Mouse (Mus musculus) adipocyte (in vitro differentiated cells): ENCODE results near the gene Xylt2.
"Not testable (repeated sequence)": the region's sequence is repeated elsewhere in the genome, so short reads cannot be mapped to it uniquely, and the experiment has no call there.

Experiments used
- DNase-seq: peaks from one replicate; pipeline ENCODE4 v3.0.0-alpha.2; 2016; ENCODE audit warnings: low spot score

Gene Xylt2

GRCm38 (mm10) chr11:94676308-94676707 lies 1.0 kb downstream of the Xylt2 start:
- no peak for DNase-seq

- DNase-seq = no peak
Observed at GRCm38 (mm10) chr11:94675446-94675845, 1.9 kb downstream of the Xylt2 start.

DNA sequence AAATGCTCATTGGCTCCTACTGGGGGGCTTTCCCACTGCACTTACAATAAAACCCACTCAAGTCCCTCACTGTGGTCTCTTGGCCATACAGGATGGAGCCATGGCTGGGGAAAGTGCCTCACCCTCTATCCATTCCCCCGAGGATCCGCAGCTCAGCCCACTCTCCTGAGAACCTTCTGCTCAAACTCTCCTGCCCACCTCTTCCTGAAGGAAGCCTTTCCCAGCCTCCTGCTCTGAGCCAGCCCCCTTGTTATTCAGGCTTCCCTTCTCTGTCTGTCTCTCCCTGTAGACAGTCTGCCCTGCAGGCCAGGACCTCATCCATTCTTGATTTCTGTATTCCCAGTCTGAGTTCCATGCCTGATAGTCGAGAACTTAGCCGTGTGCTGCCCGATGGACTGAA lies 2.3 kb downstream of the Xylt2 start:
- no peak for DNase-seq

DNA sequence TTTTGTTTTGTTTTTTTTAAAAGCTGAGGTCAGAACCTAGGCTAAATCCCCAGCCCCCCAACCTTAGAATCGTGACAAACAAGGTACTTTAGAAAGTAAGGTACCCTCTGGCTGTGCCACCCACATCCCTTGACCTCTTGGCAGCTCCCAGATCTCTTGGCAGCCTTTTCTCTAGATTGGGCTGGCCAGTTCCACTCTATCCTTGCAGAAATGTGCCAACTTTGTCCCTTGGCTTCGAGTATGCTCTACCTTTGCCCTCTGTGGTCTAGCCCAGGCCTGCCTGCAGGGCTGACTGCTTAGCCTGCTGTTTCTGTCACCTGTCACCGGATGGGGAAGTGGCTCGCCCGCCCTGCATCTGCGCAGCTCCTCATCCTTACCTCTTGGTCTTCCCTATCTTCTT lies 12.0 kb downstream of the Xylt2 start:
- DNase-seq = peak; percentile 55

GRCm38 (mm10) chr11:94661344-94661743 lies 16.0 kb downstream of the Xylt2 start:
- no peak for DNase-seq

- DNase-seq = peak; percentile 88
Observed at GRCm38 (mm10) chr11:94653663-94654436, 23.5 kb downstream of the Xylt2 start, which contains the start of the genes Mrpl27 and Eme1. Gene Mrpl27 (plus strand): TSS chr11:94653767. Gene Eme1 (minus strand): TSS chr11:94653964.

GRCm38 (mm10) chr11:94652973-94653372 lies 24.3 kb downstream of the Xylt2 start:
- no peak for DNase-seq

DNA sequence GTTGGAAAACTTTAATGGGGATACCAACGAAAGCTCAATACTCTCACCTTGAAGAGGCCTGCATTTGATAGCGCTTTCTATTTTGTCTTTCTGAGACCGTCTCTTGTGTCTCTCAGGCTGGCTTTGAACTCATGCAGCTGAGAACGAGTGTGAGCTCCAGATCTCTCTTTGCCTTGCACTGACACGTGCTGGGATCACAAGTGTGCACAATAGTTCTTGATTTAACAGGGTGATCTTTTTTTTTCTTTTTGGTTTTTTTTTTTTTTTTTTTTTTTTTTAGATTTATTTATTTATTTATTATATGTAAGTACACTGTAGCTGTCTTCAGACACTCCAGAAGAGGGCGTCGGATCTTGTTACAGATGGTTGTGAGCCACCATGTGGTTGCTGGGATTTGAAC lies 26.1 kb downstream of the Xylt2 start:
- DNase-seq = not testable (repeated sequence)

DNA sequence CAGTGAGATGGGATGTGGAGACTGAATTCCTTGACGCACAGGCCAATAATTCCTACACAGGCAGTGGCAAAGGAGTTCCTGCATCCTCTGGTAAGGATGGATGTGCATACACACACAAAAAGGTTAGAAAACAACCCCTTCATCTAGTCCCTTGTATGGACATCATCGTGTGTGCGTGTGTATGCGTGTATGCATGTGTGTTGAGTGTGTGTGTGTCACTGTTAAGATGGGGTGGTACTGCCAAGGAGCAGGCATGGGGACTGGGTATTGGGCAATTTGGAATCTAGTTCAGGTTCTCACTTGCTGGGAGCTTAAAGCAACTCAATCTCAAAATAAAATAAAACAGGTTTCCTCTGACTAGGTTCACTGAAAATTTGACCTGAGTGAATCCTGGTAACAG lies 30.9 kb downstream of the Xylt2 start:
- DNase-seq = no peak

- no peak for DNase-seq
Observed at GRCm38 (mm10) chr11:94644461-94645219, 32.7 kb downstream of the Xylt2 start.

DNA sequence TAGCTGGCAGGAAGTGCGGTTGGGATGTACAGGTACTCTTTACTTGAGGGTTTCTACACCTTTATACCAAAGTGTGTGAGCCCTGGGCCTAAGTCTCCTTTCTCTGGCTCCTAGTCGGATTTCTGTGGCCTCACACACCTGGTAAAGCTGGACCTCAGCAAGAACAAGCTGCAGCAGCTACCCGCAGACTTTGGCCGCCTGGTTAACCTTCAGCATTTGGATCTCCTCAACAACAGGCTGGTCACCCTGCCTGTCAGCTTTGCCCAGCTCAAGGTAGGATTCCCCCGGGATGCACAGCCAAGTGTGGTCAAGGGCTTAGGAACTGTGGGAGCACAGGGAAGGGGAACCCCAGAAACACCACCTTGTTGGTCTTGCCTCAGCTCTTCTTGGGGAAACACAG lies 42.9 kb downstream of the Xylt2 start:
- no peak for DNase-seq

GRCm38 (mm10) chr11:94632988-94633387 lies 44.3 kb downstream of the Xylt2 start:
- DNase-seq = no peak

DNA sequence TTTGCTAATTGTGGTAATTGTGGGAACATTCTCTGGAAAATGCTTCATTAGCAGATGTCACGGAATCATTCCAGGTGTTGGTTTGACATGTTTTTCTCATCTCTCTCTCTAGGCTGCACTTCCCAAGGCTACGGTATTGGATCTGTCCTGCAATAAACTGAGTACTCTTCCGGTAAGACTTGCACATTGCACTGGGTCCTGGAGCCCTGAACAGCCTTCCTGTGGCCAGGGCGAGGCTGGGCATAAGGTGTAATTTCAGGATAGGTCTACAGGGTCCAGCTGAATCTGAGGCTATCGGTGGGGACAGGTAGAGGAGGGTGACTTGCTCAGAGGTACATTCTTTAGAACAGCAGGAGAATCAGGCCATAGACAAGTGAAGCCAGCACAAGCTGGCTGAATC lies 45.3 kb downstream of the Xylt2 start:
- DNase-seq = no peak

DNA sequence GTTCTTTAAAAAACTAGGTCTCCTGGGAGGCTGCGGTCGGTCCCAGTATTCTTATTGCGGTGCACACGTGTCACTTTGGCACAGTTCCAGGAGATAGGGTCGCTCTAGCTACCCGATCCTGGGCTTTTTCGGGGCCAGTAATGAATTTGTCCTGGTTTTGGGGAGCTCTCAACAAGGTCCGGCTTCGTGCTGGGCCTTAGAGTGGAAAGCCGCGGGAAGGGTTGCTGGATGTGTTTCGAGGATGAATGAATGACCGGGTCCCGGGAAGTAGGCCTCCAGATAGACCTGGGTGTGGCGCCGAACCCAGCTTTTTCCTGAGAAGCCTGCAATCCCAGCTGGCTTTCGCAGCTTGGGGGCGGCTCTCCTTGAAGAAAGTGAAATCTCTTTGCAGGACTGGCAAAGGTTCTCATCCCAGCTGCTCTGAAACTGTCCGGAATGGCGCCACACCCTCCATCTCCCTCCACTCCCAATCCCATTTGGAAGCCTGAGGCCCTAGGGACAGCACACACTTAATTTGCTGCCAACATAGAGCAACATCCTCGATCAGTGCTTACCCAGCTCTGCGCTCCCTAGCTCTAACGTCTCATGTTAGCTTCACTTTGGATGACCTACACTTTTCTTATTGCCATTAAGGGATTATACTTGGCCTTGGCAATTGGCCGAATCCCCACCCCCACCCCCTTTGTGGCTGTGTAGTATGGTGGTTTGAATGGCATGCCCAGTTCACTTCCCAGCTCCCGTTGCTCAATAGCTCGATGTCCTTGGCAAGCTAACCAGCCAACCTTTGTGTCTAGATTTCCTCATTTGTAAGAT lies 46.9 kb downstream of the Xylt2 start:
- DNase-seq = peak; percentile 97

- DNase-seq = no peak
Observed at GRCm38 (mm10) chr11:94629884-94630198, 47.5 kb downstream of the Xylt2 start.

DNA sequence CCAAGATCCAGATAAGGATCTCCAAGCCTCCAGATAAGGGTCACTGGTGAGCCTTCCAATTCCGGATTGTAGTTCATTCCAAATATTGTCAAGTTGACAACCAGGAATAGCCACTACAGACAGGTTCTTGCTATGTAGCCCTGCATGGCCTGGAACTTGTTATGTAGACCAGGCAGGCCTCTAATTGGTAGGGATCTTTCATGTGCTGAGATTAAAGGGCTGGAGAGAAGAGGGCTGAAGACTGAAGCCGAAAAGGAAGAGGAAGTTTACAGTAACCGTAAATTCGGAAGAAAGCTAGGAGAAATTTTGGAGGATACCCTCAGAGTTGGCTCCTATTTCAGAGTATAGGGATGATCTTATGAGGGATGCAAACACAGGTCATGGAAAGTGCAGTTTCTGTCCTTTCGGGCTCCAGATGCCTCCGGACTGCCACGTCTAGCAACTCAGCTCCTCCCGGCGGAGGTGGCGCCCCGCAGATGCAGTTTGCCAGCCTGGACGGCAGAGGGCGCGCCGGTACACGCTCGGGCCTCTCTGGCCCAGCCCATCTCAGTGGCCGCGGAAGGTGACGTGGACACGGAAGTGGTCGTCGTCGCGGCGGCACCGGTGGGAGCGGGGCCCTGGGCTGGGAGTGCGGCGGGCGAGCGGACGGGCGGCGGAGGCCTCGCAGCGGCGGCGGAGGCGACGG lies 48.0 kb downstream of the Xylt2 start, which contains the start of gene Lrrc59:
TSS of gene Lrrc59 (plus strand) at position 569 of the 685 bp plus-strand sequence.
- DNase-seq = peak; percentile 91

- DNase-seq = no peak
Observed at GRCm38 (mm10) chr11:94622162-94622561, 55.2 kb downstream of the Xylt2 start.

DNA sequence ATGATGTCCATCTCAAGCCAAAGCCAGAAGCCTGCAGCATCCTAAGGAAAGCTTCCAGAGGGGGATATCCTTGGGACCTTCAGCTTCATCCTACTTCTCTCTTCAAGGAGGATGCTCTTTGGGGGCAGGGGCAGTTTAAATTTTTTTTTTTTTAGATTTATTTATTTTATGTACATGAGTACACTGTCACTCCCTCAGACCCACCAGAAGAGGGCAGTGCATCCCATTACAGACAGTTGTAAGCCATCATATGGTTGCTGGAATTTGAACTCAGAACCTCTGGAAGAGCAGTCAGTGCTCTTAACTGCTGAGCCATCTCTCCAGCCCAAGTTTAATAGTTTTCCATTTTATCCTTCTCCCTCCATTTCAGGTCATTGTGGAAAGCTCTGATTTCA lies 55.9 kb downstream of the Xylt2 start:
- DNase-seq = no peak

- DNase-seq = peak; percentile 74
Observed at GRCm38 (mm10) chr11:94620766-94621457, 56.4 kb downstream of the Xylt2 start.

DNA sequence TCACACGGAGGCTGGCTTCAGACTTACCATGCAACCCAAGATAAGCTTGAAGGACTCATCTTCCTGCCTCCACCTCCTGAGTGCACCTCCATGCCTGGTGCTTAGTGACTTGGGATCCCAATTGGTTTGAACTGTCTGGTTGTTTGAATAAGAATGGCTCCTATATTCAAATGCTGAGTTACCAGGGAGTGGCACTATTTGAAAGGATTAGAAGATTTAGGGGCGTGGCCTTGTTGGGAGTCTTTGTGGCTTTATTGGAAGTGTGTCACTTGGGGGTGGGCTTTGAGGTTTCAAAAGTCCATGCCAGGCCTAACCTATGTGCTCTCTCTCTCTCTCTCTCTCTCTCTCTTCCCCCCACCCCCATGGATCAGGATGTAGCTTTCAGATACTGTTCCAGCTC lies 59.7 kb downstream of the Xylt2 start:
- no peak for DNase-seq

GRCm38 (mm10) chr11:94615494-94615893 lies 61.8 kb downstream of the Xylt2 start:
- peak; percentile 42 for DNase-seq
